Mouse (Mus musculus) CH12.LX (cell line): Measurements from ENCODE around the gene Cyp17a1. TPM values are rescaled to one million over a fixed set of nuclear protein-coding genes. Genes with fewer than 3 reads are reported as not detected.

Experiments used
- DNase-seq: peaks from one replicate; pipeline ENCODE4 v3.0.0-alpha.2; 2013; ENCODE audit errors: extremely low read depth
- H3K27ac ChIP-seq: 2 replicates; pipeline ENCODE4 v1.5.1; 2012; ENCODE audit warnings: low read depth, mild to moderate bottlenecking, control low read depth, moderate library complexity; ENCODE audit not compliant: insufficient read depth
- H3K27me3 ChIP-seq: replicated peaks from 2 replicates; pipeline ENCODE3; 2012; ENCODE audit warnings: inconsistent platforms
- H3K36me3 ChIP-seq, 2 experiments: replicated peaks in 1 of 2; 2 replicates each; pipeline versions ENCODE3 to v1.6.1; 2012; ENCODE audit warnings: inconsistent platforms in 1 of 2, low read length in 1 of 2, mild to moderate bottlenecking in 1 of 2, mixed read lengths in 1 of 2, moderate library complexity in 1 of 2; ENCODE audit not compliant: control insufficient read depth in 1 of 2, insufficient read depth in 1 of 2
- H3K4me1 ChIP-seq, 2 experiments: 2 replicates each; pipeline ENCODE4 v1.6.1; 2012; ENCODE audit warnings: inconsistent platforms in 1 of 2, moderate library complexity in 1 of 2; ENCODE audit not compliant: insufficient read depth in 2 of 2, control insufficient read depth in 1 of 2
- H3K4me2 ChIP-seq: 2 replicates; pipeline ENCODE4 v1.6.1; 2012; ENCODE audit warnings: low read depth, mild to moderate bottlenecking, control low read depth; ENCODE audit not compliant: poor library complexity, insufficient read depth, severe bottlenecking
- H3K4me3 ChIP-seq, 3 experiments: fragments of 150-350 bp in 1 of 3; sonication (generic) in 1 of 3; replicated peaks in 1 of 3; 2 replicates each; pipeline versions ENCODE3 to v1.5.1; 2011 to 2012; ENCODE audit warnings: low read depth in 2 of 3, low read length in 2 of 3, mild to moderate bottlenecking in 2 of 3, moderate library complexity in 2 of 3, control low read depth in 1 of 3, improper control_type of control experiment in 1 of 3, inconsistent platforms in 1 of 3, mixed read lengths in 1 of 3; ENCODE audit not compliant: poor library complexity in 1 of 3
- H3K79me2 ChIP-seq: replicated peaks from 2 replicates; pipeline ENCODE4 v1.6.1; 2012; ENCODE audit warnings: mild to moderate bottlenecking, moderate library complexity; ENCODE audit not compliant: control insufficient read depth, poor library complexity, insufficient read depth, severe bottlenecking; ENCODE audit errors: extremely low read depth
- H3K9ac ChIP-seq: 2 replicates; pipeline ENCODE4 v1.6.1; 2012; ENCODE audit warnings: low read depth, mild to moderate bottlenecking, control low read depth, moderate library complexity; ENCODE audit not compliant: insufficient read depth
- H3K9me3 ChIP-seq: replicated peaks from 2 replicates; pipeline ENCODE3; 2012; ENCODE audit warnings: low read length, inconsistent platforms, mixed read lengths
- BHLHE40 ChIP-seq: IDR thresholded peaks from 2 replicates; pipeline ENCODE4 v1.6.1; 2011; ENCODE audit warnings: mild to moderate bottlenecking, low read depth, low read length, improper control_type of control experiment
- CHD2 ChIP-seq: IDR thresholded peaks from 2 replicates; pipeline ENCODE4 v1.6.1; 2011; ENCODE audit warnings: low read length, improper control_type of control experiment
- CTCF ChIP-seq, 2 experiments: IDR thresholded peaks in 1 of 2; conservative IDR thresholded peaks in 1 of 2; 2 replicates each; pipeline ENCODE4 v1.5.1; 2011 to 2012; ENCODE audit warnings: low read depth in 2 of 2, low read length in 2 of 2, improper control_type of control experiment in 1 of 2, inconsistent platforms in 1 of 2, mild to moderate bottlenecking in 1 of 2, moderate library complexity in 1 of 2
- E2F4 ChIP-seq: IDR thresholded peaks from 2 replicates; pipeline ENCODE4 v1.6.1; 2011; ENCODE audit warnings: low read depth, low read length, improper control_type of control experiment; ENCODE audit not compliant: insufficient replicate concordance
- ELF1 ChIP-seq: IDR thresholded peaks from 2 replicates; pipeline ENCODE4 v1.6.1; 2014; ENCODE audit warnings: low read depth, mild to moderate bottlenecking, inconsistent platforms, low read length, improper control_type of control experiment
- EP300 ChIP-seq: IDR thresholded peaks from 2 replicates; pipeline ENCODE4 v1.6.1; 2011; ENCODE audit warnings: low read length, improper control_type of control experiment
- ETS1 ChIP-seq: conservative IDR thresholded peaks from 2 replicates; pipeline ENCODE4 v1.6.1; 2012; ENCODE audit warnings: low read depth, mild to moderate bottlenecking, inconsistent platforms, low read length, improper control_type of control experiment, moderate library complexity
- JUN ChIP-seq: IDR thresholded peaks from 2 replicates; pipeline ENCODE4 v1.6.1; 2011; ENCODE audit warnings: low read depth, mild to moderate bottlenecking, low read length, improper control_type of control experiment, moderate library complexity; ENCODE audit not compliant: insufficient read depth
- KAT2A ChIP-seq: IDR thresholded peaks from 2 replicates; pipeline ENCODE4 v1.6.1; 2012; ENCODE audit warnings: low read length, improper control_type of control experiment, inconsistent platforms; ENCODE audit not compliant: insufficient replicate concordance
- MAFK ChIP-seq: IDR thresholded peaks from 2 replicates; pipeline ENCODE4 v1.6.1; 2011; ENCODE audit warnings: low read length, improper control_type of control experiment; ENCODE audit not compliant: insufficient replicate concordance
- MEF2A ChIP-seq: IDR thresholded peaks from 2 replicates; pipeline ENCODE4 v1.6.1; 2014; ENCODE audit warnings: low read depth, mild to moderate bottlenecking, inconsistent platforms, low read length, improper control_type of control experiment, borderline replicate concordance
- MXI1 ChIP-seq: IDR thresholded peaks from 2 replicates; pipeline ENCODE4 v1.6.1; 2011; ENCODE audit warnings: mild to moderate bottlenecking, low read depth, low read length, improper control_type of control experiment
- NRF1 ChIP-seq: IDR thresholded peaks from 2 replicates; pipeline ENCODE4 v1.6.1; 2014; ENCODE audit warnings: low read depth, mild to moderate bottlenecking, inconsistent platforms, low read length, improper control_type of control experiment, moderate library complexity
- PAX5 ChIP-seq: IDR thresholded peaks from 2 replicates; pipeline ENCODE4 v1.6.1; 2012; ENCODE audit warnings: low read length, inconsistent platforms, mixed read lengths
- RCOR1 ChIP-seq: conservative IDR thresholded peaks from 2 replicates; pipeline ENCODE4 v1.6.1; 2012; ENCODE audit warnings: low read depth, mild to moderate bottlenecking, inconsistent platforms, low read length, improper control_type of control experiment
- SMC3 ChIP-seq: IDR thresholded peaks from 2 replicates; pipeline ENCODE4 v1.6.1; 2011; ENCODE audit warnings: low read depth, low read length, improper control_type of control experiment
- TBP ChIP-seq: conservative IDR thresholded peaks from 2 replicates; pipeline ENCODE4 v1.6.1; 2011; ENCODE audit warnings: low read depth, low read length, improper control_type of control experiment
- TCF12 ChIP-seq: IDR thresholded peaks from 2 replicates; pipeline ENCODE4 v1.6.1; 2014; ENCODE audit warnings: low read depth, mild to moderate bottlenecking, inconsistent platforms, low read length, improper control_type of control experiment
- UBTF ChIP-seq: IDR thresholded peaks from 2 replicates; pipeline ENCODE4 v1.6.1; 2012; ENCODE audit warnings: low read depth, mild to moderate bottlenecking, inconsistent platforms, low read length, improper control_type of control experiment, moderate library complexity
- USF1 ChIP-seq: IDR thresholded peaks from 2 replicates; pipeline ENCODE4 v1.6.1; 2014; ENCODE audit warnings: low read depth, mild to moderate bottlenecking, inconsistent platforms, low read length, improper control_type of control experiment
- ZKSCAN1 ChIP-seq: IDR thresholded peaks from 2 replicates; pipeline ENCODE4 v1.6.1; 2012; ENCODE audit warnings: low read depth, inconsistent platforms, low read length, improper control_type of control experiment, borderline replicate concordance
- ZNF384 ChIP-seq: IDR thresholded peaks from 2 replicates; pipeline ENCODE4 v1.6.1; 2012; ENCODE audit warnings: low read depth, low read length, improper control_type of control experiment, inconsistent platforms
- dilution Hi-C: fragments of 300-500 bp; cut with MboI; formaldehyde crosslinking; loops from 2 replicates; pipeline ENCODE4 v1.14.3; 2020; ENCODE audit warnings: low sequenced_read_pairs; ENCODE audit not compliant: extremely low pct_unique_long_range_greater_than_20kb, extremely low pct_ligation_motif_present
- in situ Hi-C: fragments of 300-500 bp; cut with MboI; formaldehyde crosslinking; loops from 3 replicates; pipeline ENCODE4 v1.14.3; 2019; ENCODE audit warnings: low sequenced_read_pairs, low pct_ligation_motif_present, low pct_unique_long_range_greater_than_20kb, mixed read lengths
- polyA plus RNA-seq: library from polyadenylated mRNA; unstranded; fragments of >175 nt; gene quantifications from 2 replicates; pipeline ENCODE4 v1.2.1, GENCODE M21; 2012; ENCODE audit warnings: low read depth; ENCODE audit not compliant: insufficient read length
- total RNA-seq, 2 experiments: library from RNA; depleted of rRNA; stranded (reverse); fragments of 300-350 nt in 1 of 2; fragments of >200 nt in 1 of 2; gene quantifications; 2 replicates each; pipeline ENCODE4 v1.2.3; 2012 to 2014

Gene Cyp17a1
- total and polyA plus RNA-seq, 3 experiments, result not detected

DNA sequence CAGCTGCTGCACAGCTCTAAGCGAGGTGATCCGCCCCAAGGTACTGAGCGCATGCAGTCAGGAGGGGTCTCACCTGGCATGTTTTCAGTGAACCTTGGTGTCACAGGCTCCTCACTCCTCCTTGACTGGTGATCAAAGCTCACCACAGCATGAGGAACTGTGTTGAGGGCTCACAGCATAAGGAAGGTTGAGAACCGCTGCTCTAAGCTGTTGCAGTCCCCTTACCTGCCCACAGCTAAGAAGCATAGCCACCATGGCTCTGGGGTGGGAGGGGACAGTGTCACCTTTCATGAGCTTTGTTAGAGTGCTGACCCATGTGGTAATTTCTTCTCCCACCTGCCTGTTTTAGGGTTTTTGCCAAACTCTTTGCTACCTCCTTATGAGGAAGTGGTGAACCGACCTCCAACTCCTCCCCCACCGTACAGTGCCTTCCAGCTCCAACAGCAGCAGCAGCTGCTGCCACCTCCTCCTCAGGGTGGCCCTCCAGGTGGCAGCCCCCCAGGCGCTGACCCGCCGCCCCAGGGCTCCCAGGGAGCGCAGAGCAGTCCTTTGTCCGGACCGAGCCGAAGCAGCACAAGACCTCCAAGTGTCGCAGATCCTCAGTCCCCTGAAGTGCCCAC lies 19.2 kb downstream of the Cyp17a1 start:
- no peak overlapping the region for H3K27ac ChIP-seq
- DNase-seq, result no peak

GRCm38 (mm10) chr19:46653188-46653587 lies 19.8 kb downstream of the Cyp17a1 start:
- Histone ChIP-seq H3K27me3 (no peaks in the 10 kb centered on the region), H3K36me3 (peaks cover 51 to 82% of the 10 kb centered on the region in 2 experiments), H3K9ac (no peak overlapping the region), H3K27ac (no peak overlapping the region), H3K4me3 (no peak overlapping the region), H3K4me2 (no peak overlapping the region), H3K9me3 (peaks cover 3% of the 10 kb centered on the region), H3K4me1 (peaks cover 0 to 17% of the 10 kb centered on the region in 2 experiments; a peak in 2 of 4 replicates), H3K79me2 (no peaks in the 10 kb centered on the region)
- dilution Hi-C loops, result no loop called here
- no peak for TF ChIP-seq CHD2
- no peak for TF ChIP-seq PAX5
- no peak for TF ChIP-seq KAT2A
- no peak for TF ChIP-seq MAFK
- no peak for TF ChIP-seq EP300
- no peak for TF ChIP-seq ETS1
- TF ChIP-seq ELF1, result no peak
- TF ChIP-seq ZKSCAN1, result no peak
- no peak for TF ChIP-seq ZNF384
- TF ChIP-seq JUN, result no peak
- TF ChIP-seq USF1, result no peak
- TF ChIP-seq BHLHE40, result no peak
- no peak for TF ChIP-seq TCF12
- TF ChIP-seq CTCF (conservative IDR thresholded peaks at IDR 0.05 in 1 of 2, IDR thresholded peaks at IDR 0.05 in 1 of 2; ENCODE audit: low read depth in 2 of 2, low read length in 2 of 2), result no peak
- in situ Hi-C loops, result no loop called here
- DNase-seq, result no peak

More for the DNA sequence above, 19.2 kb downstream of the Cyp17a1 start:
- TF ChIP-seq UBTF, result no peak
- no peak for TF ChIP-seq ETS1
- no peak for TF ChIP-seq ZNF384
- no peak for TF ChIP-seq SMC3
- no peak for TF ChIP-seq MEF2A
- TF ChIP-seq TBP, result no peak
- TF ChIP-seq MXI1, result no peak
- TF ChIP-seq USF1, result no peak
- no peak for TF ChIP-seq E2F4
- no peak for TF ChIP-seq CHD2
- no peak for TF ChIP-seq RCOR1
- TF ChIP-seq KAT2A, result no peak
- no peak for TF ChIP-seq NRF1
- H3K4me2 ChIP-seq, result no peak overlapping the region
- peaks cover 3% of the 10 kb centered on the region for H3K9me3 ChIP-seq
- no peak overlapping the region for H3K4me3 ChIP-seq
- peaks cover 47 to 77% of the 10 kb centered on the region in 2 experiments for H3K36me3 ChIP-seq
- no peaks in the 10 kb centered on the region for H3K79me2 ChIP-seq
- no peaks in the 10 kb centered on the region for H3K27me3 ChIP-seq
- peaks cover 0 to 12% of the 10 kb centered on the region in 2 experiments; a peak in 2 of 4 replicates for H3K4me1 ChIP-seq
- in situ Hi-C loops, result no loop called here
- no peak overlapping the region for H3K9ac ChIP-seq
- dilution Hi-C loops, result no loop called here
